Mouse (Mus musculus): ENCODE data around the gene AU040320.
A peak's percentile ranks its signal among the peaks of the same experiment; 100 is the strongest.

Gene AU040320

DNA sequence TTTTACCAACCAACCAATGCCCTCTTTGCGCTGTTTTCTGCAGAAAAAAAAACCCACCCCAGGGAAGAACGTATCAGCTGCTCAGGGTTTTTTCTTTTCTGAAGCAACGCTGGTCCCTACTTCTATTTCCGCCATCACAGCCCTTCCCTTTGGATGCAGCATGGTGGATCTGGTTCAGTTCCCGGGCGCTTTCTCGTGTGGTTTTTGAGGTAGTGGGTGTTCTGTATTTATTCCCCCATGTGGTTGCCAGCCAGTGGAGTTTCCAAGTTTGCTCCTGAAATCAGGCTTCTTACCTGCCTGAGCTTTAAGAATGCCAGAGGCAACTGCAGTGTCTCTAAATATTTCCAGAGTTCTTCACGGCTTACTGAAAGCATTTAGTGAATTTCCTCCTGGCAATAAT, 29.2 kb downstream of the AU040320 start:
- DNase-seq (ENCODE audit: low read depth, low spot score) = no peak

DNA sequence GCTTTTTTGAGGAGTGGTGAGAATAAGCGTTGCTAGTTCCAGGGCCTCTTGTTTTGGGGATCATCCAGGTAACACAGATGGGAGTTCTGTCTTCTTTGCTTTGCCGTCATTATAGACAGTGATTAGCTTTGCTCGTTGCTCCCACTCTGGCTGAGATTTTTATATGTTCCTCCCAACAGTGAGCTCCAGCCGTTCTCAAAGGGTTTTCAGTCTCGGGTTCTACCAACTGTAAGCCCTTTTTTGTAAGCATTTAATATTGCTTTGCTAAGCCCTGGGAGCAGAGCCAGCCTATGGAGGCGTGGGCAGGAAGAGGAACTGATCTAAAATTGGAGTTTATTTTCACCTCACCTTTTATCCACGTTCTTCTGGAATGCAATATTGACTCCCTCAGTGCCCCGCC, 29.7 kb downstream of the AU040320 start:
- DNase-seq (ENCODE audit: low read depth, low spot score) = no peak

DNA sequence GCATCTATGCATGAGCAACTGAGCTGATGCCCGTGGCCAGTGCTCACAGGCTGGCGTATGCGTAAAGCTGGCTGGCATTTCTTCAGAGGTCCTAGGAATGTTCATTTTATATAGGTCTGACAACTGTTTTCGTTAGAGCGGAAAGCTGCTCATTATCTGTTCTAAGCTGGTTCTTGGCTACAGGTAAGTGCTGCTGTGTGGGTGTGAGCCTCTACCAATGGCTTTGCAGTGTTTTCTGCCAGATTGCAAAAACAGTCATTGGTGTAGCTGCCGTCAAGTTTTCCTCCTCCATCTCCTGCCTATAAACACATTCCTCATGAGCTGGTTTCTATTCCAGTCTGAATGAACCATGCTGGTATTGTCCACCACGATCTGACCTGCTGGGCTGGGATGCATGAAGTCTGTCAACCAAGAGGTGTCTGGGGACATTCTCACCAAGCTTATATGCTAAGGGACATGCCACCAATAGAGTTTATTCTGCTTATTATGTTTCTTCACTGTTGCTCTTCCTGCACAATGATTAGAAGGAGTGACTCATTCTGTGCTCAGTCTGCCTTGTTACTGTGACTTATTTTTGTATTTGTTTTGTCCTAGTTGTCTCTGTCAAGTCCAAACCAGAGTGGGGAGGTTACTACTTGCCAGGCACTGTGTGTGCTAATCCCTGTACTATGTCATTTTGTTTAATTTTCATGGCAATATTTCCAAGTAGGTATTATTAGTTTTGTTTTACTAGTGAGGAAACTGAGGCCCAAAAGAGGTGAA, 39.2 kb downstream of the AU040320 start:
- no peak for DNase-seq (ENCODE audit: low read depth, low spot score)

DNA sequence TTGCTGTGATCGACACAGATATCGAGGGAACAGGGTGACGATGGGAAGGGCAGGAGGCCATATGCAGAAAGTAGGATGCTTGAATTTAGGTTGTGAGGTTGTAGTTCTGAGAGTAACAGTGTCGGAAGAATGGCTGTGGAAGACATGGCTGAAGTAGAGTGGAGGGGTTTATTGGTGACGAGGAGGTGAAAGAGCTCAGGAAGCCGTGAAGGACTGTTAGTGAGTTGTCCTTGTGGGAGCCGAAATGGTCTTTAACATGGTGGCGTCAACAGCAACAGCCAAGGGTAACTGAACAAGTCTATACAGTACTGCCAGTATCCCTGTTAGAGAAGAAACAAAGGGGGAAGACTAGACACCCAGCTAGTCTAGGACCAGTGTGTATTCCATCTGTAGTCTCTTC, 48.8 kb downstream of the AU040320 start:
- no peak for DNase-seq (ENCODE audit: low read depth, low spot score)

DNA sequence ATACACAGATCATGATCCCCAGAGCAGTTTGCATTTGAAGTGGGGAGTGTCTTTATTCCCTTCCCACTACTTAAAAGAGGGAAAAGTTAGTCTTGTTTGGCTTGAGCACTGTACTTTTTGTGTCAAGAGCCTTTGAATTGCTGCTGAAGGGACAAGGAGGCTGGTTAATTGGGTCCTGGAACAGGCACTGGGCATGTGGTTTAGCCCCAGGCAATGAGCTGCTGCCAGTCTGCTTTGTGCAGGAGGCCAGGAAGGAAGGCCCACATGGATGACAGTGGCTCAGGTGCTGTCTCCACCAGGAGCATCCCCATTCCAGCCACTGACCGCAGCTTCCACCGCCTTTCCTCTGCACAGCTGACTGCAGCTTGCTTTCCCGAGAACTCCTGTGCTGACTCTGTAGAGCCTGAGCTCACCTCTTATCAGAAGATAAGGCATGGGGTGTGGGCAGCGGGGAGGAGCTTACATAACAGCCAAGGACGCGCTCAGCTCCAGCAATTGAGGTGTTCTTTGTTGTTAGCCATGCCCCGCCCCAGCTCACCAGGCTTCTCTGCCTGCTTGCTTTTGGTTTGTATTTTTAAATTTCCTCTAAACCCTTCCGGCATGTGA, 50.0 kb downstream of the AU040320 start:
- DNase-seq (ENCODE audit: low read depth, low spot score) = peak; percentile 46

DNA sequence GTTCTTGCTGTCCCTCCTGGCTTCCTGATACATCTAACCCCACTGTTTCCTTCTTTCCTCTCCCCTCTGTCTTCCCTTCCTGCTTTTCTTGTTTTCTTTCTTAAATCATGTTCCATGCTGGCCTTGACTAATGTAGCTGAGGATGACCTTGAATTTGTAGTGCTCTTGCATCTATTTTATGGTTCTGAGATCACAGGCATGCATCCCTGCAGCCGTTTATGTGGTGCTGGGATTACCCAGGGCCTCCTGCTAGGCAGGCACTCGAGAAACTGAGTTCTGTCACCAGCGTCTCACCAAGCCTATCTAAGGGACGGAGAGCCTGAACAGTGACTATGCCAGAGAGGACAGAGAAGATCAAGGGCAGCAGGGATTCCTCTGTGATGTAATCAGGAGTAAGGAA, 52.4 kb downstream of the AU040320 start:
- DNase-seq (ENCODE audit: low read depth, low spot score) = no peak

DNA sequence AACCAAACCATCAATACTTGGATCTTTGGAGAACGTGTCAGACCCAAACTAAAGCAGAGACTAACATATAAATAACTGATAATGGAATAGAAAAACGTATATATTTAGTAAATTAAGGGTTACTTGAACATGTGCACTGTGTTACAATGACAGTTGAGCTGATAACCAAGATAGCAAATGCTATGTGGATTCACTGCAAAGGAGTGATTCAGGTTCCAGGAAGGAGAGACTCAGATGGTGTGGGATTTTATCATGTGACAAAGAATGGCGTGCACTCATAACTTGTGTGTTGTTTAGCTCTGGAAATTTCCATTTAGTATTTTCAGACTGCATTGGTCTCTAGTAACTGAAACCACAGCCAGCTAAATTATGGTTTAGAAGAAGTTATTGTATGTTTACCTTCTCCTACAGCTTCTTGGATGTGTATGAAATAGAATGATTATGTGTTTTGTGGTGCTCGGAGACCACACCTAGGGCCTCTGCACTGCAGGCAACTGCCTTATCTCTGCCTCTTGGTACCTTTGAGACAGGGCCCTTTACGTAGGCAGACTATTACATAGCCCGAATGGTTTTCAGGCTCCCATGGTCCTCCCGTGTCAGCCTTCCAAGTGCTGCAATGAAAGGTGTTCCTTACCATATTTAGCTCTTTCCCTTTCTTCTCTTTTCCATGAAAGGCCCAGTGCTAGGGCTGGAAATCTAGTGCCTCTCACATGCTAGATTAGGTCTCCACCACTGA, 53.5 kb downstream of the AU040320 start:
- no peak for DNase-seq (ENCODE audit: low read depth, low spot score)

DNA sequence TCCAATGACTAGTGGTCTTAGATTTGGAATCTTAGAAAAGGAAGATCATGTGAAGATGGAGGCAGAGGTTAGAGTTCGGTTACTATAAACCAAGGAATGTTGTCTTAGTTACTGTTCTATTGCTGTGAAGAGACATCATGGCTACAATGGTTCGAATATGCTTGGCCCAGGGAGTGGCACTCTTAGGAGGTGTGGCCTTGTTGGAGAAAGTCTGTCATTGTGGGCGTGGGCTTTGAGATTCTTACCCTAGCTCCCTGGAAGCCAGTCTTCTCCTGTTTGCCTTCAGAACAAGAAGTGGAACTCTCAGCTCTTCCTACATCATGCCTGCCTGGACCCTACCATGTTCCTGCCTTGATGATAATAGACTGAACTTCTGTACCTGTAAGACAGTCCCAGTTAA, 57.2 kb downstream of the AU040320 start:
- peak; percentile 30 for DNase-seq (ENCODE audit: low read depth, low spot score)

DNA sequence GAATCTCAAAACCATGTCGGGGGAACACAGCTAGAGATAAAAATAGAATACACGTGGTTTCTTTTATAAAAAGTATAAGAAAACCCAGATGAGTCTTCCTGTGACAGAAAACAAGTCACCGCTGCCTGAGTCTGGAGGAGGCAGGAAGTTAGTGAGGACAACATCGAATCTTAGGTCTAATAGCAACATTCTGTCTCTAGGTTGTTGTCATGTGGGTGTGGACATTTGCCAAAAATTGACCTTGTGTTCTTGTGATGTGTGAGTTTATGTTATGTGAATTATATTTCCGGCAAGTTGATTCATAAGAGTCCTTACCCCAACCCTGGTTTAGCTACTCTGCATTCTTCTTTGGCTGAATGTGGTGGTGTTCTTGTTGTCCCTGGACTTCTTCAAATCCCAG, 59.9 kb downstream of the AU040320 start:
- no peak for DNase-seq (ENCODE audit: low read depth, low spot score)

DNA sequence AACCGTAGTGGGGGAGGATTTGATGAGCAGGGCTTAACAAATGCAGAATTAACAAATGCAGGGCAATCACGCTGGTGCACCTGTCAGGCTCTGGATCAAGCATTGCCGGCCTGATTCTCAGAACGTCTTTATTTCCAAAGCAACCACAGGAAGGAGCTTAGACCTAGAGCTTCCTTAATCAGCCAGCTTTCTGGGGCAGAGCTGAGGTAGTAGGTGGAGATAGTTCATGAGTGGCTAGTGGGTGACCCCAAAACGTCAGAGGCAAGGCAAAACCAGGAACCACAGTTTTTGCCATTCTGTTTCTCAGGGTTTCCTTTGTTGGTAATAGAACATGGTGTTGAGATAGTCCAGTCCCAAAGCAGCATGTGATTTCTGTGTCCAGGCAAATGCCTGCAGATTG, 61.5 kb downstream of the AU040320 start:
- no peak for DNase-seq (ENCODE audit: low read depth, low spot score)

DNA sequence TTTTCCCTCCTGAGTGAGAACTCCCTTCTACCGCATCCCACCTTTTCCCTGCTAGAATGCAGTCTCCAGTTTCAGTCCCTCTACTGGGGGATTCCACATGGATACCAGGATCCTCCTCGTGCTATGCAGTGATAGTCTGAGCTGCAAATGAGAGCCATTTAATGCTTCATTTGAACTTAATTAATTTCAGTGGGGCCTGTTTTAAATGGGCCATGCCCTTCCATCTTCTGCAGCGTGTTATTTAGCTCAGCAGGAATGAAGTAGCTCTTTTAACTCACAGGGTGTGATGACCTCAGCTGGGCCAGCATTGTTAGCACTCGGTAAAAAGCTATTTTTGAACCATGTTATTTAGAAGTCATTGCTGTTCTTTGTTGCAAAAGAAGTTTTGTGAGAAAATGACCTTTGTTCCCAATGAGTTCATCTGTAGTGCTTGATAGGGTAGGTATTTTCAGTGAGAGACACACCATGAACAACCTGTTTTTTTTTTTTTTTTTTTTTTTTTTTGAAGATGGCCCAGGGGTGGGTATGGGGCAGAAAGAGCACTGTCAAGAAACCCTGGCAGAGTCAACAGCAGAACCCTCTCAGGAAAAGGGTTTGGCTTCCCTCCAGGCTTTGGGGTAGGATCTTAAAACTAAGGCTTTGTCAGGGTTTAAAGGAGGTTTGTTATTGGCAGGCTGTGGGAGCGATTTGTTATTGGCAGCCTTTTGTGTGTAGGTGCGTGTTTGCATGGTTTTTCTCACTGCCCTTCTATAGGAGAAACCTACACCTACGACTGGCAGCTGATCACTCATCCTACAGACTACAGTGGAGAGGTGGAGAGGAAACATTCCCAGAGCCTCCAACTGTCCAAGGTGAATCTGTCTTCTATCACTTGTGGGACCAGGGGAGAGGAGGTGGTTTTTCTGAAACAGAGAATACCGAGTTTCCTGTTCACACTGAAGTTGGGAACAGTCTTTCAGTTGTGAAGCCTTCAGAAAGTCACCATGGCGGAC, 69.8 kb downstream of the AU040320 start:
- DNase-seq (ENCODE audit: low read depth, low spot score) = no peak

DNA sequence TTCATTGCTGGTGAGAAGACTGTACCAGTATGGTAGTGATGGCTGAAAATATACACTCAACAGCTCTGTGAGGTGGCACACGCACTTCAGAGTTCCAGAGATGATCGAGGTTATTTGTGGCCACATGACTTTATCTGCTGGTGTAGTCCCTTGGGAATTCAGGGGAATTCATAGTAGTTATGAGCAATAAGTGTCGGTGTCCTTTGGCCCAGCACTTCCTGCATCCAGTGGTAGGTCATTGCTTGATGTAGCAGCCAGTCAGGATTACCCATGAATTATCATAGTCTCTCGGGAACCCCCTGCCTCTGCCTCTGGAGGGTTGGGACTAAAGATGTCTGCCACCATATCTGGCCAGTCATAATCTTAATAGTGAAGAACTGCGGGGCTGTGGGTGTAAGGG, 70.6 kb downstream of the AU040320 start:
- no peak for DNase-seq (ENCODE audit: low read depth, low spot score)

DNA sequence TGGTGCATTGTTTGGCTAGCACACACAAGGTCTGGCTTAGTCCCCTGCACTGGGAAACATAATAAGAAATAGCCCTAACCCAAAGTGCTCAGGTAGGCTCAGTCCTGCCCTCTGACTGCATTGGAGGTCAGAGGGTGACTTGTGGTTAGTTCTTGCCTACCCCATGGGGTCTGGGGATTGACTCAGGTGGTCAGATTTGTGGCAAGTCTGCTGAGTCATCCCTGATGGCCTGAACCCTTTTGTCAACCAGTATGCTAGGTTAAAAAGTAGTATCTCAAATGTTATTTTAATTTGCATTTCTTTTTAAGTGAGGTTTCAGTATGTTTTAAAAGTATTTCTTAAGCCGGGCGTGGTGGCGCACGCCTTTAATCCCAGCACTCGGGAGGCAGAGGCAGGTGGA, 77.8 kb downstream of the AU040320 start:
- DNase-seq (ENCODE audit: low read depth, low spot score) = peak; percentile 64

DNA sequence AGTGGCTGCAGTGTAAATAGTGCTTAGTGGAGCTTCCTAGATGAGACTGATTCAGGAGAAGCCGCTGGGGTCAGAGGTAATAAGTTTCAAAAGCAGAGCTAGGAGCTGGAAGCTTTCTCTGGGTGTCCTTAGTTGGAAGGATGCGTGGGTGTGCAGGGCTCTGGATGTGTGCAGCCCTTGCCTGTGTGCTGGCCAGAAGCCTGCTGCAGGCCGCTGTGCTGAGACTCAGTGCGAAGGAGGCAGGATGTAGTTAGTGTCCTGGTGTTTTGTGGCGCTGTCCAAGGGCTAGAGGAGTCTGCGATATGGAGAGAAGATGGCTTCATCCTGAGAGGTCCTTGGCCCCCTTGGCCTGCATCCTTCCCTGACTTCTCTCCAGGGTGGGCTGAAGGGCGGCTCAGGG, 85.5 kb downstream of the AU040320 start:
- no peak for DNase-seq (ENCODE audit: low read depth, low spot score)

DNA sequence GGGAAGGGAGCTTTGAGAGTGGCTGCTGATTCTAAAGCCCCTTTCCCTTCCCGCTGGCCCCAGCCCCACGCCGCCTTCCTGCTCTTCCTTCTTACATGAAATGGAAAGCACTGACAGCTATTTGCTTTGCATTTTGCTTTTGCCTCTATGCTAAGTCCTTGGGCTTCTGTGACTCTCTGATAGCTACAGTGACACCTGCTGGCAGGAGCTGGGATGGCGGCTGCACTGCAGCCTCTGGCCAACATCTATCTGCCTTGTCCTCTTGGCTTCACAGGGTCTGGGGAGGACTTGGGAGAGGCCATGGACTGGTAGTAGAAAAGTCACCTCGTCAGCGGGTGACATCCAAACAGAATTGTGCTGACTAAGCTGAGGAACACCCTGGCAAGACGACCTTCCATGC, 86.5 kb downstream of the AU040320 start:
- DNase-seq (ENCODE audit: low read depth, low spot score) = peak; percentile 80

DNA sequence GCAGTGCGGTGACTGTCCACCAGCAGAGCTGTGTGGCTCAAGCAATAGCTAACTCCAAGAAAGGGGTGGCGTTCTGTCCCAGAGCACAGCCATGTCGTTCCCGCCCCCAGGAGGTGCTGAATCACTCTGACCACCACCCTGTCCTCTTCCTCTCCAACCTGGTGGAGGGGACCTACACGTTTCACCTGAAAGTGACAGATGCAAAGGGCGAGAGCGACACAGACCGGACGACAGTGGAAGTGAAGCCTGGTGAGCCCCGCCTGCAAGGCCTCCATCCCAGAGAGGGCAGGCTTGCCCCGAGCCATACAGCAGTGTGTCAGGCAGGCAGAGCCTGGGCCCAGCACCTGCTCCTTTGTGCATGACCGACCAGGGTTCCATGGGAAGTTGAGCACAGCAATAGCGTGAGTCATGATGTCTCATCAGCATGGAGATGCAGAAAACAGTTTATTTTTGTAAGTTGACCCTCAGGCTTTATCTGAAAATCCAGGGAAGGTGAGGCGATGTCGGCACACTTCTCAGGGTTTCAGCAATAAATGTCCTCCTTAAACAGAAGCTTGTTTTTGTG, 87.7 kb downstream of the AU040320 start:
- DNase-seq (ENCODE audit: low read depth, low spot score) = peak; percentile 48

DNA sequence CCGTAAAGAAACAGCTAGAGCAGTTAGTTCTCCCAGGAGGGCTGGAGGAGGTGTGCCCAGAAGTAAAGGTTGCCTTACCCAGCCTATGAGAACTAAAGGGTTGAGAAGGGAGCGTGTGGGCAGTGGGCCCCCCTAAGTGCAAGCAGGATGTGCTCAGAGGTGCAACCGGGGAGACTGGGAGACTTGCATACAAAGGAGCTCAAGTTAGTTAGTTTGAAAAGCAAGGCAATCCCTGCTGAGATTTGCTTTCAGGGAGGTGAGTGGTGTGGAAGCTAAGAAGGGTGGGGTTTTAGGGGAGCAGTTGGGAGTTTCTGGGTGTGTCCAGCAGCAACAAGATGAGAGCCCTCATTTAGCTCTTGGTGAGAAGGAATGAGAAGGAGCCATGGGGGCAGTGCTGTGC, 89.6 kb downstream of the AU040320 start:
- peak; percentile 65 for DNase-seq (ENCODE audit: low read depth, low spot score)

DNA sequence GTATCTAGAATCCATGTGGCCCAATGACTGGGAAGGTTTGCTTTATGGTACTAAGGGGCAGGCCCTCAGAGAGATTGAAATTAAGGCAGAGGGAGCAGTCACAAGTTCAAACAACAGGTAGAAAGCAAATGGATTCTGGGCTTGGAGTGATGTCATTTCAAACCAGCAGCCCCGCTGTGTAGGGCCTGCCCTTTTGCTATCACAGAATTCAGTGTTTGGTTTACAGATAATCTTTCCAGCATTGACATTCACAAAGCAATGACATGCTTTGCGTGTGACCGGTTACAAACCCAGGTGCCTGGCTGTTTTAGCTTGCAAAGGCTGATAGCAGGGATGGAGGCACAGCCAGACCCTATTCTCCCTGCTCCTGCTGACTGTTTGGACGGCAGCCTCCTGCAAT, 92.3 kb downstream of the AU040320 start:
- DNase-seq (ENCODE audit: low read depth, low spot score) = no peak

DNA sequence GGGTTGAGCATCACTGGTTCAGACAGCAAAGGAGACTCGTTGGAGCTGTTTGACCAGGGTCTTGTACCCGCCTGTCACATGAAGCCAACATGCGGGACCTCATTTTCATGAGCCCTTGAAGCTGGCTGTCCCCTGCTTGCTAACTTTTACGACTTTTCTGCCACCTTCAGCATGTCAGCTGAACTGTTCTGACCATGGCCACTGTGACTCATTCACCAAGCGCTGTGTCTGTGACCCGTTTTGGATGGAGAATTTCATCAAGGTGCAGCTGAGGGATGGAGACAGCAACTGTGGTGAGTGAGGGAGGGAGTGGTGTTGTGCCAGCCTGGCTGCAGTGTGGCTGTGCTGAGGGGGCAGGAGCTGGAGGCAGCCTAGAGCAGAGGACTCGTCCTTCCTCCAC, 93.6 kb downstream of the AU040320 start:
- DNase-seq (ENCODE audit: low read depth, low spot score) = no peak

DNA sequence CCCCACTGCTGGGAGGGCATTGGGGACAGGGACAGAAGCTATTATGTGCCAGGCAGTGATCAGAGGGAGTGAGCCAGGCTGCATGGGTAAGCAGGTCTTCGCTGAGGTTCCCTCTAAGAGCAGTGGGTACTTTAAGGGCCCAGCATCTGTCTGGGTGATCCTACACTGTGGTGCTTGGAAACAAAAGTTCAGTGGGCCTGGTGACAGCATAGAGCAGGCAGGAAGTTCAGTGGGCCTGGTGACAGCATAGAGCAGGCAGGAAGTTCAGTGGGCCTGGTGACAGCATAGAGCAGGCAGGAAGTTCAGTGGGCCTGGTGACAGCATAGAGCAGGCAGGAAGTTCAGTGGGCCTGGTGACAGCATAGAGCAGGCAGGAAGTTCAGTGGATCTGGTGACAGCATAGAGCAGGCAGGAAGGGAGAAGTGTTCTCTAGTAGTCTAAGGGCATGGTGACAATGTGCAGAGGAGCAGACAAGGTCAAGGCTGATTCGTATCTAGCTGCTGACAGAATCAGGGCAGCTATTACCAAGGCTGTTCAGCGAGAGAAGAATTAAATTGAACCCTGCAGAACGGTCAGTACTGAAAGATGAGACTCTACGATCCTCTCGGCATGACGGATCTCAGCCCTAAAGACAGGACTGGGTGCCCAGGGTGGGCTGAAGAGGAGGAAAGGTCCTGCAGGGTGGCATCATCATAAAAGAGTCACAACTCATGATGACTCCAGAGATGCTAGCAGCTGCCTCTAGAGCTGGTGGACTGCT, 96.9 kb downstream of the AU040320 start:
- no peak for DNase-seq (ENCODE audit: low read depth, low spot score)

DNA sequence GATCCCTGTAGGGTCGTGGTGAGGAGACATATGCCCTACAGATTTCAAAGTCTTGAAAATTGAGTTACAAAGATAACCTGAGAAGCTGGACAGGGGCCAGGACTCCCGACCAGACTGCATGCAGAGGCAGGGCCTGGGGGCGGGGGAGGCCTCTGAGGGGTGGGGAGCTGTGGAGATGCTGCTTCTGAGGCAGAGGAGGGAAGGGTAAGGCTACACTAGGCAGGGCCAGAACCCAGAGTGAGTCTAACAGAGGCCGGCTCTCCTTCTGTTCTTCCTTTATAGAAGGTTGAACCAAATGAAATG, 97.4 kb downstream of the AU040320 start:
- DNase-seq (ENCODE audit: low read depth, low spot score) = no peak
